Mouse (Mus musculus): ENCODE results near the gene Cog2. TPM values are rescaled to one million over a fixed set of nuclear protein-coding genes. Genes with fewer than 3 reads are reported as not detected.

Gene Cog2
- polyA plus RNA-seq, 1 experiment from 2014 or later = 20.5 TPM

GRCm38 (mm10) chr8:124517142-124517541, 3.4 kb upstream of the Cog2 start:
- H3K4me1 ChIP-seq = peaks cover 11% of the 10 kb centered on the region
- no peak overlapping the region for H3K4me2 ChIP-seq
- no peak overlapping the region for H3K4me3 ChIP-seq
- no peak overlapping the region for H3K9ac ChIP-seq
- 50% methylated on average over 6 of the region's 6 CpGs for WGBS
- ATAC-seq (ENCODE audit: extremely low read depth, insufficient number of reproducible peaks, low FRiP score, low TSS enrichment) = no peak
- H3K36me3 ChIP-seq = no peaks in the 10 kb centered on the region
- H3K27me3 ChIP-seq (replicated peaks) = peaks cover 28% of the 10 kb centered on the region; the same call in 1 of the 2 replicates
- H3K27ac ChIP-seq (replicated peaks) = no peak overlapping the region
- H3K9me3 ChIP-seq = no peaks in the 10 kb centered on the region

GRCm38 (mm10) chr8:124521946-124522345, 1.4 kb downstream of the Cog2 start:
- H3K9ac ChIP-seq = peak overlapping the region; percentile 89
- peak overlapping the region; percentile 95 for H3K4me2 ChIP-seq
- peak overlapping the region; percentile 92 for H3K4me3 ChIP-seq
- H3K4me1 ChIP-seq = peaks cover 20% of the 10 kb centered on the region
- ATAC-seq (ENCODE audit: extremely low read depth, insufficient number of reproducible peaks, low FRiP score, low TSS enrichment) = no peak
- H3K27ac ChIP-seq (replicated peaks) = no peak overlapping the region
- no peaks in the 10 kb centered on the region for H3K9me3 ChIP-seq
- WGBS = 89% methylated on average over 6 of the region's 6 CpGs
- peaks cover 23% of the 10 kb centered on the region for H3K36me3 ChIP-seq
- H3K27me3 ChIP-seq (replicated peaks) = peaks cover 11% of the 10 kb centered on the region; the same call in 1 of the 2 replicates

DNA sequence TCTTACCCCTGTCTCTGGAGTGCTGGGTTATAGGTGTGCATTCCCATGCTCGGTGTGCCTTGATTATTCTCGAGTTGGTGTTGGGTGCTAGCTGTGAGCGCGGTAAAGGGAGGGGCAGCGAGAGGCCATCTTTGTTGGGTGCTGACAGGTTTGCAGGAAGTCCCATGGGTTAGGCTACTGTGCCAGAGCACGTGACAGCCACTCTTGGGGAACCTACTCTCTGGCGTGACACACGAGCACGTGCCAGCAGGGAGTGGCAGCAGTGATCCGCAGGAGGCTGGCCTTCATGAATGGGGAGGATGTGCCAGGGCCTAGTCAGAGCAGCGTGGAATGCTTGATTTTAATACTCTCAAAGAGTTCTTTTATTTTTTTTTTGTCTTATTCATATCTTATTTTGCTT, 5.7 kb downstream of the Cog2 start:
- Histone ChIP-seq H3K9me3 (no peaks in the 10 kb centered on the region), H3K4me1 (peaks cover 32% of the 10 kb centered on the region), H3K4me2 (no peak overlapping the region), H3K36me3 (peaks cover 64% of the 10 kb centered on the region), H3K27me3 (replicated peaks) (no peaks in the 10 kb centered on the region), H3K27ac (replicated peaks) (no peak overlapping the region), H3K9ac (no peak overlapping the region), H3K4me3 (no peak overlapping the region)
- no peak for ATAC-seq (ENCODE audit: extremely low read depth, insufficient number of reproducible peaks, low FRiP score, low TSS enrichment)
- 85% methylated on average over 11 of the region's 11 CpGs for WGBS

DNA sequence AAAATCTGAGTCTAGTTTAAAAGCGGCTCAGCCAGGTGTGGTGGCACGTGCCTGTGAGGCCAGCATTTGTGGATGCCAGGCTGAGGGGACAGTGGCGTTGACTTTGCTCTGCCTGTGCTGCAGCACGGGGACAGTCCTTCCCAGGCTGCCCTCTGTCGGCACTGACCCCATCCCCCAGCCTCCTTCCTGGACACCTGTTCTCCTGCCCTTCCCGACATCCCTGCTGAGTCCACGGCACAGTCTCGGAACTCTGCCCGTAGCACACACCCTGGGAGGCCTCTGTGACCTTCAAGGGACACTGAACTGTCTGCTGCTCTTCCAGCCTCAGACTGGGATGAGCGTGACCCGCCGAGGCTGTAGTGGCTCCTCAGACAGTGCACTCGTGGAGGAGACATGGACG, 9.5 kb downstream of the Cog2 start:
- no peak overlapping the region for H3K4me3 ChIP-seq
- H3K4me1 ChIP-seq = peaks cover 15% of the 10 kb centered on the region
- H3K9me3 ChIP-seq = no peaks in the 10 kb centered on the region
- no peak for ATAC-seq (ENCODE audit: extremely low read depth, insufficient number of reproducible peaks, low FRiP score, low TSS enrichment)
- H3K36me3 ChIP-seq = peaks cover 94% of the 10 kb centered on the region
- no peak overlapping the region for H3K9ac ChIP-seq
- 75% methylated on average over 14 of the region's 14 CpGs for whole genome bisulfite sequencing
- H3K4me2 ChIP-seq = no peak overlapping the region
- H3K27me3 ChIP-seq (replicated peaks) = no peaks in the 10 kb centered on the region
- no peak overlapping the region for H3K27ac ChIP-seq (replicated peaks)

DNA sequence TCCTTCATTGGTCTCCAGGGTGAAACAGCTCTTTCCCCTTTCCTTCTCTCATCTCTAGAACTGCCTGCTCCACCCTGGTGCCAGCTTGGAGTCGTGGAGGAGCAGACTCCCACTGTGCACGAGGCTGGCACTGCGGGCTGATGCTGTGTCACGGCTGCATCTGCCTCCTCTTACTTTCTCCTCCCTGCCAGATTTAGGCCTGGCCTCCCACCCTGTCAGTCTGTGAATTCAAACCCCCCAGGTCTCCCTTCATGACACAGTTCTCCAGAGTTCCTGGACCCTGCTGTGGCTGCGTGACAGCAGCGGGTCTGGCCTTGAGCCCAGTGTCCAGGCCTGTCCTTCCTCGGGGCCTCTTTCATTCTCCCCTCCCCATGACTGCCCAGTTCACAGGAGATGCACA, 10.0 kb downstream of the Cog2 start:
- 75% methylated on average over 7 of the region's 7 CpGs for WGBS
- Histone ChIP-seq H3K9ac (no peak overlapping the region), H3K4me3 (no peak overlapping the region), H3K27ac (replicated peaks) (no peak overlapping the region), H3K36me3 (peaks cover 97% of the 10 kb centered on the region), H3K4me1 (peaks cover 15% of the 10 kb centered on the region), H3K4me2 (no peak overlapping the region), H3K9me3 (no peaks in the 10 kb centered on the region), H3K27me3 (replicated peaks) (no peaks in the 10 kb centered on the region)
- ATAC-seq (ENCODE audit: extremely low read depth, insufficient number of reproducible peaks, low FRiP score, low TSS enrichment) = no peak

- no peak for ATAC-seq (ENCODE audit: extremely low read depth, insufficient number of reproducible peaks, low FRiP score, low TSS enrichment)
- Histone ChIP-seq H3K36me3 (peaks cover 97% of the 10 kb centered on the region), H3K27me3 (replicated peaks) (no peaks in the 10 kb centered on the region), H3K9ac (no peak overlapping the region), H3K4me3 (no peak overlapping the region), H3K9me3 (no peaks in the 10 kb centered on the region), H3K27ac (replicated peaks) (no peak overlapping the region), H3K4me2 (no peak overlapping the region), H3K4me1 (peaks cover 15% of the 10 kb centered on the region)
- WGBS = 71% methylated on average over 4 of the region's 4 CpGs
These were observed 10.4 kb downstream of the Cog2 start for GRCm38 (mm10) chr8:124530996-124531395.

GRCm38 (mm10) chr8:124532626-124533025, 12.1 kb downstream of the Cog2 start:
- Histone ChIP-seq H3K4me3 (no peak overlapping the region), H3K36me3 (peaks cover 94% of the 10 kb centered on the region), H3K27me3 (replicated peaks) (no peaks in the 10 kb centered on the region), H3K9me3 (no peaks in the 10 kb centered on the region), H3K4me2 (no peak overlapping the region), H3K9ac (no peak overlapping the region), H3K4me1 (peaks cover 15% of the 10 kb centered on the region), H3K27ac (replicated peaks) (no peak overlapping the region)
- 86% methylated on average over 3 of the region's 3 CpGs for WGBS
- ATAC-seq (ENCODE audit: extremely low read depth, insufficient number of reproducible peaks, low FRiP score, low TSS enrichment) = no peak

GRCm38 (mm10) chr8:124535451-124535850, 14.9 kb downstream of the Cog2 start:
- H3K9ac ChIP-seq = no peak overlapping the region
- no peaks in the 10 kb centered on the region for H3K27me3 ChIP-seq (replicated peaks)
- no peaks in the 10 kb centered on the region for H3K9me3 ChIP-seq
- no peak overlapping the region for H3K4me2 ChIP-seq
- WGBS = 88% methylated on average over 5 of the region's 5 CpGs
- peaks cover 8% of the 10 kb centered on the region for H3K4me1 ChIP-seq
- H3K27ac ChIP-seq (replicated peaks) = no peak overlapping the region
- no peak for ATAC-seq (ENCODE audit: extremely low read depth, insufficient number of reproducible peaks, low FRiP score, low TSS enrichment)
- peaks cover 97% of the 10 kb centered on the region for H3K36me3 ChIP-seq
- no peak overlapping the region for H3K4me3 ChIP-seq

- peaks cover 97% of the 10 kb centered on the region for H3K36me3 ChIP-seq
- H3K27me3 ChIP-seq (replicated peaks) = no peaks in the 10 kb centered on the region
- no peak overlapping the region for H3K9ac ChIP-seq
- no peak overlapping the region for H3K4me2 ChIP-seq
- 85% methylated on average over 12 of the region's 12 CpGs for WGBS
- no peaks in the 10 kb centered on the region for H3K4me1 ChIP-seq
- H3K9me3 ChIP-seq = no peaks in the 10 kb centered on the region
- H3K27ac ChIP-seq (replicated peaks) = no peak overlapping the region
- H3K4me3 ChIP-seq = no peak overlapping the region
- ATAC-seq (ENCODE audit: extremely low read depth, insufficient number of reproducible peaks, low FRiP score, low TSS enrichment) = no peak
These were observed 20.3 kb downstream of the Cog2 start for GRCm38 (mm10) chr8:124540906-124541305.

DNA sequence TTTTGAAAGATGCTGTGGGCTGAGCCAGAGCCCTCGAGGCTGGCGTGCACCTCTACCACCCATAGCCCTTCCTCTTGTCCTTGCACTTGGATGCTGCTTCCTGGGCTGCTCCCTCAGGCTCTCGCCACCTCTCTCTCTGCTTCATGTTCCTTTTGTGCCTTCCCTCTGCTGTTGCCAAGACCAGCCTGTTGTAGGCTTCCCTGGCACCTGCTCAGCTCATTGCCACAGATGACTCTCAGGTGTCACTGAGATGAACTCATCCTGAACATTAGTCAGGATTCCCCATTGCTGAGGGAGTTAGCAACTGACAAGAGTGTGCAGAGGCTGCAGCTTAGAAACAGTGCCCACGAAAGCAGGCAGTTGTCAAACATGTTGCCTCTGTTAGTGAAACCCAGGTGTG, 21.4 kb downstream of the Cog2 start:
- no peak overlapping the region for H3K9ac ChIP-seq
- H3K36me3 ChIP-seq = peaks cover 99% of the 10 kb centered on the region
- no peaks in the 10 kb centered on the region for H3K9me3 ChIP-seq
- H3K4me2 ChIP-seq = no peak overlapping the region
- H3K4me3 ChIP-seq = no peak overlapping the region
- no peaks in the 10 kb centered on the region for H3K4me1 ChIP-seq
- WGBS = 93% methylated on average over 4 of the region's 4 CpGs
- ATAC-seq (ENCODE audit: extremely low read depth, insufficient number of reproducible peaks, low FRiP score, low TSS enrichment) = no peak
- H3K27ac ChIP-seq (replicated peaks) = no peak overlapping the region
- no peaks in the 10 kb centered on the region for H3K27me3 ChIP-seq (replicated peaks)

DNA sequence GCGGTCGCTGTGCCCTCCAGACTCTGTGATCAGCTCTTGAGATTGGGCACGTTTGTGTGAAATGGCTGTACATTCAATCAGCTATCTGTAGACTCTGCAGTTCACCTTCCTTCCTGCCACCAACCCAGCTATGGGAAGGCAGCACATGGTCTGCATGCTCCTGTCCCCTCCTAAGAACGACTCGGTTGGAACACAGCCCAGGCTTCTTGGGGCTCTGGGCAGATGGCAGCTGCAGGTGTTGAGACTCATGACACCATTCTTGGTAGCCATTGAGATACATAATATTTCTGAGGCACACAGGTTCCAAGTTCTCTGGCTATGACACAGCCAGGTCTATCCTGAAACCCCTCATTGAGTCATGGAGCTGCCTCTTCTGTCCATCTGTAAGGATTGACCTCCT, 22.7 kb downstream of the Cog2 start:
- Histone ChIP-seq H3K36me3 (peaks cover 99% of the 10 kb centered on the region), H3K9me3 (no peaks in the 10 kb centered on the region), H3K4me3 (no peak overlapping the region), H3K4me1 (no peaks in the 10 kb centered on the region), H3K27me3 (replicated peaks) (no peaks in the 10 kb centered on the region), H3K4me2 (no peak overlapping the region), H3K9ac (no peak overlapping the region), H3K27ac (replicated peaks) (no peak overlapping the region)
- WGBS = 88% methylated on average over 5 of the region's 5 CpGs
- ATAC-seq (ENCODE audit: extremely low read depth, insufficient number of reproducible peaks, low FRiP score, low TSS enrichment) = no peak

DNA sequence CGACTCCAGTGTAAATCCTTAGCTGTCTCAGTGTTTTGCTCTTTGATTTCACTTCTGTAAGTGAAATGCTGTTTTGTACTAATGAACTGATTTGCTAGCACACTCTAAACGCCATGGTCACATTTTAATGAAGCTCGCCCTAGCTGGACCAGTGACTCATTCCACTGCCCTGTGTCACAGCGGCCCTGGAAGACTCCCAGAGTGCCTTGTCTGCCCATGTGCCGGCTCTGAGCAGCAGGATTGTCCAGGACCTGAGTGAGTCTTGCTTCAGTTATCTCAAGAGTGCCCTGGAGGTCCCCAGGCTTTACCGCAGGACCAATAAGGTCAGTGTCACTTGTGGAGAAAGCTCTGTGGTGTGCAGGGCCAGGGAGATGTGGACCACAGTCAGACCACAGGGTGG, 25.8 kb downstream of the Cog2 start:
- no peaks in the 10 kb centered on the region for H3K9me3 ChIP-seq
- H3K36me3 ChIP-seq = peaks cover 98% of the 10 kb centered on the region
- H3K27ac ChIP-seq (replicated peaks) = no peak overlapping the region
- no peak overlapping the region for H3K9ac ChIP-seq
- WGBS = 75% methylated on average over 6 of the region's 6 CpGs
- no peak overlapping the region for H3K4me2 ChIP-seq
- H3K4me1 ChIP-seq = no peaks in the 10 kb centered on the region
- no peak for ATAC-seq (ENCODE audit: extremely low read depth, insufficient number of reproducible peaks, low FRiP score, low TSS enrichment)
- H3K4me3 ChIP-seq = no peak overlapping the region
- H3K27me3 ChIP-seq (replicated peaks) = no peaks in the 10 kb centered on the region
